Mouse (Mus musculus): Measurements from ENCODE around the gene Psme2. TPM values are rescaled to one million over a fixed set of nuclear protein-coding genes. Genes with fewer than 3 reads are reported as not detected.

The Psme2 gene
- total RNA-seq, 2 experiments from 2014 or later = 48.3 to 51.6 TPM

Other genes with a start within 250 kb of the Psme2 start
- 10 to 100 TPM; 17.0 to 21.9 TPM for gene Dhrs4, start 112.4 kb downstream of the Psme2 start, total RNA-seq (2021)
- 10 to 100 TPM; 68.3 to 97.6 TPM for gene Carmil3, start 100.5 kb downstream of the Psme2 start, total RNA-seq (2021)
- 100 to 1,000 TPM; 544 to 545 TPM for gene Cpne6, start 80.7 kb downstream of the Psme2 start, total RNA-seq (2021)
- 1 to 10 TPM; 1.5 to 2.2 TPM for gene Nrl, start 66.1 kb downstream of the Psme2 start, total RNA-seq (2021)
- gene Pck2, start 50.8 kb downstream of the Psme2 start, total RNA-seq (2021) = 10 to 100 TPM; 24.0 to 26.8 TPM
- gene Dcaf11, start 31.1 kb downstream of the Psme2 start, total RNA-seq (2021) = 10 to 100 TPM; 66.9 to 72.3 TPM
- gene A730061H03Rik, start 30.7 kb downstream of the Psme2 start, total RNA-seq (2021) = 1 to 10 TPM in 1 of 2 experiments, under 1 TPM in 1; 0.98 to 1.1 TPM
- gene Fitm1, start 15.5 kb downstream of the Psme2 start, total RNA-seq (2021) = not detected
- gene Psme1, start 13.0 kb downstream of the Psme2 start, total RNA-seq (2021) = 10 to 100 TPM; 59.8 to 64.3 TPM
- gene Emc9, start 5.8 kb downstream of the Psme2 start, total RNA-seq (2021) = 10 to 100 TPM; 39.0 to 42.3 TPM
- gene Rnf31, start 595 bp upstream of the Psme2 start, total RNA-seq (2021) = 10 to 100 TPM; 34.6 to 37.0 TPM
- 1 to 10 TPM; 8.2 to 8.5 TPM for gene Irf9, start 12.5 kb upstream of the Psme2 start, total RNA-seq (2021)
- 1 to 10 TPM; 2.0 to 2.6 TPM for gene Rec8, start 26.9 kb upstream of the Psme2 start, total RNA-seq (2021)
- gene Ipo4, start 44.8 kb upstream of the Psme2 start, total RNA-seq (2021) = 100 to 1,000 TPM; 120 to 145 TPM
- gene Gm49378, start 46.8 kb upstream of the Psme2 start, total RNA-seq (2021) = 1 to 10 TPM in 1 of 2 experiments, under 1 TPM in 1; 0.18 to 4.2 TPM
- 10 to 100 TPM; 49.0 to 51.1 TPM for gene Tm9sf1, start 52.7 kb upstream of the Psme2 start, total RNA-seq (2021)
- under 1 TPM; 0.81 to 0.90 TPM for gene Tssk4, start 59.1 kb upstream of the Psme2 start, total RNA-seq (2021)
- gene Mdp1, start 69.4 kb upstream of the Psme2 start, total RNA-seq (2021) = 10 to 100 TPM; 46.9 to 47.8 TPM
- 10 to 100 TPM; 27.5 to 27.6 TPM for gene Gmpr2, start 80.8 kb upstream of the Psme2 start, total RNA-seq (2021)
- gene Nedd8, start 81.0 kb upstream of the Psme2 start, total RNA-seq (2021) = 100 to 1,000 TPM; 298 to 325 TPM
- gene Tinf2, start 90.7 kb upstream of the Psme2 start, total RNA-seq (2021) = 10 to 100 TPM; 13.9 to 17.0 TPM
- gene Tgm1, start 122.8 kb upstream of the Psme2 start, total RNA-seq (2021) = under 1 TPM in 1 of 2 experiments, not detected in 1; 0.23 TPM
- gene Rabggta, start 131.2 kb upstream of the Psme2 start, total RNA-seq (2021) = 10 to 100 TPM; 41.4 to 41.8 TPM
- 100 to 1,000 TPM in 1 of 2 experiments, 10 to 100 TPM in 1; 96.3 to 102 TPM for gene Dhrs1, start 154.6 kb upstream of the Psme2 start, total RNA-seq (2021)
- gene Nop9, start 154.6 kb upstream of the Psme2 start, total RNA-seq (2021) = 10 to 100 TPM; 15.7 to 17.3 TPM
- 1 to 10 TPM in 1 of 2 experiments, under 1 TPM in 1; 0.43 to 1.3 TPM for gene Cideb, start 167.3 kb upstream of the Psme2 start, total RNA-seq (2021)
- under 1 TPM; 0.30 to 0.38 TPM for gene Ltb4r2, start 170.3 kb upstream of the Psme2 start, total RNA-seq (2021)
- under 1 TPM; 0.46 to 0.55 TPM for gene Ltb4r1, start 174.8 kb upstream of the Psme2 start, total RNA-seq (2021)
- gene Adcy4, start 193.0 kb upstream of the Psme2 start, total RNA-seq (2021) = 1 to 10 TPM; 3.9 to 4.2 TPM
- gene Ripk3, start 197.8 kb upstream of the Psme2 start, total RNA-seq (2021) = under 1 TPM; 0.37 to 0.43 TPM
- gene Nfatc4, start 232.0 kb upstream of the Psme2 start, total RNA-seq (2021) = 1 to 10 TPM; 3.5 to 4.0 TPM